Mouse (Mus musculus) left cerebral cortex, postnatal 10 days (tissue): Measurements from ENCODE around the gene Adh6a. TPM values are rescaled to one million over a fixed set of nuclear protein-coding genes. Genes with fewer than 3 reads are reported as not detected.

Source experiments
- total RNA-seq, 2 experiments: library from RNA; stranded (reverse); gene quantifications; 2 replicates each; pipeline ENCODE4 v1.2.3; 2021

The Adh6a gene
- total RNA-seq, 2 experiments from 2014 or later, result not detected

Other genes starting within 250 kb of the Adh6a start
- 1 to 10 TPM; 1.7 to 3.9 TPM for gene 1110002E22Rik, start 248.2 kb upstream of the Adh6a start, total RNA-seq
- gene Gm5105, start 245.9 kb upstream of the Adh6a start, total RNA-seq, result not detected
- gene Trmt10a, start 169.8 kb upstream of the Adh6a start, total RNA-seq, result 1 to 10 TPM; 4.1 to 7.7 TPM
- gene Mttp, start 168.3 kb upstream of the Adh6a start, total RNA-seq, result 1 to 10 TPM; 4.4 to 4.9 TPM
- gene 4930579F01Rik, start 119.5 kb upstream of the Adh6a start, total RNA-seq, result not detected
- under 1 TPM; 0.10 to 0.49 TPM for gene Adh7, start 95.5 kb upstream of the Adh6a start, total RNA-seq
- gene Adh1, start 52.3 kb upstream of the Adh6a start, total RNA-seq, result 1 to 10 TPM; 2.0 to 3.4 TPM
- gene Adh6b, start 28.5 kb downstream of the Adh6a start, total RNA-seq, result not detected
- not detected for gene Adh4, start 102.2 kb downstream of the Adh6a start, total RNA-seq
- 10 to 100 TPM; 82.8 to 83.2 TPM for gene Adh5, start 129.8 kb downstream of the Adh6a start, total RNA-seq
- gene Metap1, start 176.2 kb downstream of the Adh6a start, total RNA-seq, result 10 to 100 TPM; 48.0 to 48.3 TPM
- 100 to 1,000 TPM; 170 to 172 TPM for gene Eif4e, start 212.9 kb downstream of the Adh6a start, total RNA-seq